Mouse (Mus musculus): ENCODE measurements at regions not wholly inside any gene's neighbourhood (a gene's known extent, or its start where the extent isn't known, plus 50 kb on each side); places are given as distances from the start of the nearest gene placed in this dataset.

GRCm38 (mm10) chr3:101216711-101217110, 71.0 kb downstream of the Cd2 start:
- TF ChIP-seq CTCF (IDR thresholded peaks at IDR 0.05; ENCODE audit: borderline replicate concordance, control insufficient read depth, extremely low read depth, insufficient read depth, low read length, poor library complexity), result no peak
- no peak for TF ChIP-seq POLR2A (IDR thresholded peaks at IDR 0.05; ENCODE audit: control insufficient read depth, extremely low read depth, insufficient read depth, low read length, poor library complexity)
